Mouse (Mus musculus) ES-E14 (cell line): ENCODE data around the gene Il1r1.

Experiments used
- CHD2 ChIP-seq: IDR thresholded peaks from 2 replicates; pipeline ENCODE4 v1.6.1; 2014; ENCODE audit warnings: mild to moderate bottlenecking, low read depth, low read length, inconsistent platforms
- MAFK ChIP-seq: IDR thresholded peaks from 2 replicates; pipeline ENCODE4 v1.6.1; 2014; ENCODE audit warnings: mild to moderate bottlenecking, low read depth, low read length, inconsistent platforms; ENCODE audit not compliant: insufficient read depth
- ZNF384 ChIP-seq: IDR thresholded peaks from 2 replicates; pipeline ENCODE4 v1.6.1; 2012; ENCODE audit warnings: low read depth, low read length, inconsistent platforms

- TF ChIP-seq CHD2 (no peak), MAFK (no peak), ZNF384 (no peak)
Observed at GRCm38 (mm10) chr1:40340102-40340501, 115.2 kb downstream of the Il1r1 start.
